Mouse (Mus musculus) forebrain, embryonic 11.5 days (tissue): ENCODE results near the gene Gm9821. TPM values are rescaled to one million over a fixed set of nuclear protein-coding genes. Genes with fewer than 3 reads are reported as not detected.

ENCODE experiments used
- ATAC-seq: fragments of 200-750 bp; cut with Nextera tagmentation; replicated peaks from 2 replicates; pipeline ENCODE4 v1.8.0; 2017; ENCODE audit warnings: moderate TSS enrichment; ENCODE audit not compliant: low FRiP score
- DNase-seq: peaks from one replicate; pipeline ENCODE4 v3.0.0-alpha.2; 2017; ENCODE audit warnings: low spot score
- H3K27ac ChIP-seq: fragments of 300-500 bp; sonication (generic); 2 replicates; pipeline ENCODE4 v1.5.1; 2014; ENCODE audit warnings: low read depth, low read length
- H3K27me3 ChIP-seq: fragments of 300-500 bp; sonication (generic); 2 replicates; pipeline ENCODE4 v1.6.1; 2014; ENCODE audit warnings: mild to moderate bottlenecking, low read length, mixed read lengths; ENCODE audit not compliant: control insufficient read depth, insufficient read depth
- H3K36me3 ChIP-seq: fragments of 300-500 bp; sonication (generic); 2 replicates; pipeline ENCODE4 v1.6.1; 2014; ENCODE audit warnings: mild to moderate bottlenecking, low read length, moderate library complexity, mixed read lengths; ENCODE audit not compliant: control insufficient read depth, insufficient read depth
- H3K4me1 ChIP-seq: fragments of 300-500 bp; sonication (generic); replicated peaks from 2 replicates; pipeline ENCODE4 v1.6.1; 2014; ENCODE audit warnings: low read length, mixed read lengths; ENCODE audit not compliant: control insufficient read depth, insufficient read depth
- H3K4me2 ChIP-seq: fragments of 300-500 bp; sonication (generic); 2 replicates; pipeline ENCODE4 v1.6.1; 2014; ENCODE audit warnings: low read depth, mild to moderate bottlenecking, low read length, moderate library complexity, mixed read lengths; ENCODE audit not compliant: severe bottlenecking
- H3K4me3 ChIP-seq: fragments of 300-500 bp; sonication (generic); 2 replicates; pipeline ENCODE4 v1.5.1; 2014; ENCODE audit warnings: low read depth, low read length
- H3K9ac ChIP-seq: fragments of 300-500 bp; sonication (generic); 2 replicates; pipeline ENCODE4 v1.6.1; 2014; ENCODE audit warnings: low read length
- H3K9me3 ChIP-seq: fragments of 300-500 bp; sonication (generic); 2 replicates; pipeline ENCODE4 v1.6.1; 2016; ENCODE audit warnings: low read length, mixed read lengths; ENCODE audit not compliant: control insufficient read depth
- WGBS: fragments of 180-500 bp; shearing (Covaris S2); extraction: QIAGEN DNeasy Blood & Tissue Kit; methylation state at CpG from one replicate; pipeline ENCODE4 v1.1.7; 2014; 5-methylcytosine and 5-hydroxymethylcytosine counted together
- polyA plus RNA-seq: library from polyadenylated mRNA; unstranded; fragments of >200 nt; fragmentation: Nextera tagmentation; extraction: Ambion mirVana; gene quantifications from 2 replicates; pipeline ENCODE4 v1.2.1, GENCODE M21; 2014

Gm9821 gene
- polyA plus RNA-seq, 1 experiment from 2014 or later, result 0.90 TPM

DNA sequence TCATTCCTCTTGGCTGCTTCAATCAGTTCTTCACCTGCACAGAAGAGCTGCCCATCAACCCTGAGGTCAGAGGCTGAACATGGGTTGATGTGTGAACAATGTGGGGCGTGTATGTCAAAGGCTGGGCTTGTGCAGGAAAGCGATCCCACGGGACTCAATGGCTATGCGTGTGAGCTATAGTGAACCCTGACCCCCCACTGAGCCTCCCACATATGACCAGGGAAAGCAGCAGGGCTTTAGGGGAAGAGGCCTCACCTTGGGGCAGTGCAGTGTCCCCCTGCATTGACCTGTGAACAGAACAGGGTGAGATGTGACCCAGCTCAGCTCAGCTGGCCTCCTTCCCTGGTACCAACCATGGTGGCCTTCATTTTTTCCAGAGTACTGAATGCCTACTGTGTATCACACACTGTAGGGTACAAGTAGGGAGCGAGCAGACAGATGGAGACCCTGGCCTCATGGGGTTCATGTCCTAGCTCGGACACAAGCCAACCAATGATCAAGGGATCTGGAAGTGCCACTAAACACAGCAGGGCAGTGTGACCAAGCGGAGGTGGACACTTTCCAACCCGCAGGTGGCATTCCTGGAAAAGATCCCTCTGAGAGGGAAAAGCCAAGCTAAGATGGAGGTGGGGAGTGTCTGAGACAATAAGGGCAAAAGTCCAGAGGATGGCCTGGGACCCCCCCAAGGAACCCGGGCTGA is 10.5 kb upstream of the Gm9821 start:
- WGBS, result 93% methylated on average over 9 of the region's 9 CpGs
- ATAC-seq (no peak), DNase-seq (no peak)
- H3K9ac ChIP-seq, result no peak overlapping the region
- H3K4me2 ChIP-seq, result no peak overlapping the region
- H3K27ac ChIP-seq, result no peak overlapping the region
- no peak overlapping the region for H3K4me3 ChIP-seq
- no peaks in the 10 kb centered on the region for H3K9me3 ChIP-seq
- no peaks in the 10 kb centered on the region for H3K36me3 ChIP-seq
- peaks cover 15% of the 10 kb centered on the region for H3K4me1 ChIP-seq
- no peaks in the 10 kb centered on the region for H3K27me3 ChIP-seq

DNA sequence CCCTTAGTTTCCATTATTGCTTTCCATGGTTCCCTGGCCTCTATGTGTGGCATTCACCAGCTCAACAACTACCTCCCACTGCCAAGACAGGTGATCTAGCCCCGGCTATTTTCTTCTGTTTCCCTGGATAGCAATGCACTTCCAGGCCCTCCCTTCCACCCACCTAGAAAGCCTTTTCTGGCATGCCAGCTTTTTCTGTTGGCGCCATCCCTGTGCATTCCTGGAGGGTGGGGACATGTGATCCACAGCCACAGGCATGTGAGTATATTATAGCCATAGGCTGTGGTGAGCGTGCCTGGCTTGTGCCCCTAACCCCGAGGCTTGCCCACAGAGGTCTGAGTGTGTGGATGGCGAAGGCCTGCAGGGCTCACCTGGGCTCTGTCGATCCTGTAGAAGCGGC is 9.3 kb upstream of the Gm9821 start:
- Histone ChIP-seq H3K4me3 (no peak overlapping the region), H3K27ac (no peak overlapping the region), H3K9me3 (no peaks in the 10 kb centered on the region), H3K4me1 (peaks cover 15% of the 10 kb centered on the region), H3K4me2 (no peak overlapping the region), H3K9ac (no peak overlapping the region), H3K27me3 (no peaks in the 10 kb centered on the region), H3K36me3 (no peaks in the 10 kb centered on the region)
- DNase-seq (no peak), ATAC-seq (no peak)
- WGBS, result 91% methylated on average over 7 of the region's 7 CpGs

DNA sequence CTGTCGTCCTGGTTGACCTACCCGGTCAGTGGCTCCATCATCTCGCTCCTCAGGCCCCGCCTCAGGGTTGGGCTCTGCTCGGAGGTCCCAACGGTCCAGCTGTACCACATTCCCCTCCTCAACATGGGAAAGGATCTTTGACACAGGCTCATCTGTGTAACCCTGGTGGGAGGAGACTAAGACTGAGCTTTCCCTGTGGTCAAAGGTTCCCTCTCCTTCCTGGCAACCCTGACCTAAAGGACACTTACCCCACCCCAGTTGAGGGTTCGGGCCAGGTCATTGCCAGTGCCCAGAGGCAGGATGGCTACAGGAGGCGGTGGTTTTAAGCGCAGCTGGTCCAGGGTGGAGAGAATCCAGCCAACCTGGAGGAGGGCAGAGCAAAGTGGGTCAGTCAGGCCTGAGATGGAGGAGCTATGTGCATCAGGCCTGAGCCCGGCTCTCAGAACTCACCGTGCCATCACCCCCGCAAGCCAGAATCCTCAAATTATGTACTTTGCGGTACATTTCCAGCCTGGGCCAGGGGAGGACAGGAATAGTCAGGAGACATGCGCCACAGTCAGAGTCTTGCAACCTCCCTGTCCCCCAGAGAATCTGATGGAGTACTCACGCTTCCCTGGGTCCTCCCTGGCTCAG is 6.1 kb upstream of the Gm9821 start:
- H3K36me3 ChIP-seq, result no peaks in the 10 kb centered on the region

DNA sequence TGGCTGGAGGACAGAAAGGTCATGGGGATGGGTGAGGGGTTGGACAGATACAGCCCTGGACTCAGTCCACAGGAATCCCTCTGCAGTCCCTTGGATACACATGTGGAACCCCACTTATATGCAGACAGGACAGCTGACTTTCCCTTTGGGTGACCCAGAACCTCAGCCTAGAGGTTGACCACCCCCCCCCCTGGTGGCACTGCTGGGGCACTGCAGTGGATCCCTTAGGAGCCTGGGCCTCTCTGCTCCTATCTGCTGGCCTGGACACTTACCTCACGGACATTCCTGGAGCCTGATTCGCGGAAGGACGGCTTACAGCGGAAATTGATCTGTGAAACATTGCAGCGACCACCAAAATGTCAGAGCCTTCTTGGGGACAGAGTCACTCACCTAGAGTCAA is 3.1 kb upstream of the Gm9821 start:
- ATAC-seq, result no peak
- Histone ChIP-seq H3K27ac (no peak overlapping the region), H3K4me1 (0 out of 2 replicates have a peak, but pooled peaks cover 3% of the 10 kb centered on the region), H3K27me3 (no peaks in the 10 kb centered on the region), H3K9ac (no peak overlapping the region), H3K4me2 (no peak overlapping the region), H3K4me3 (no peak overlapping the region), H3K9me3 (no peaks in the 10 kb centered on the region), H3K36me3 (no peaks in the 10 kb centered on the region)
- DNase-seq, result no peak
- 72% methylated on average over 6 of the region's 6 CpGs for WGBS

More for the DNA sequence above, 6.1 kb upstream of the Gm9821 start:
- Histone ChIP-seq H3K4me1 (0 out of 2 replicates have a peak, but pooled peaks cover 2% of the 10 kb centered on the region), H3K9me3 (no peaks in the 10 kb centered on the region), H3K4me3 (no peak overlapping the region), H3K27ac (no peak overlapping the region), H3K4me2 (no peak overlapping the region), H3K9ac (no peak overlapping the region), H3K27me3 (no peaks in the 10 kb centered on the region)
- ATAC-seq (no peak), DNase-seq (peak; percentile 48)
- WGBS, result 85% methylated on average over 15 of the region's 15 CpGs

DNA sequence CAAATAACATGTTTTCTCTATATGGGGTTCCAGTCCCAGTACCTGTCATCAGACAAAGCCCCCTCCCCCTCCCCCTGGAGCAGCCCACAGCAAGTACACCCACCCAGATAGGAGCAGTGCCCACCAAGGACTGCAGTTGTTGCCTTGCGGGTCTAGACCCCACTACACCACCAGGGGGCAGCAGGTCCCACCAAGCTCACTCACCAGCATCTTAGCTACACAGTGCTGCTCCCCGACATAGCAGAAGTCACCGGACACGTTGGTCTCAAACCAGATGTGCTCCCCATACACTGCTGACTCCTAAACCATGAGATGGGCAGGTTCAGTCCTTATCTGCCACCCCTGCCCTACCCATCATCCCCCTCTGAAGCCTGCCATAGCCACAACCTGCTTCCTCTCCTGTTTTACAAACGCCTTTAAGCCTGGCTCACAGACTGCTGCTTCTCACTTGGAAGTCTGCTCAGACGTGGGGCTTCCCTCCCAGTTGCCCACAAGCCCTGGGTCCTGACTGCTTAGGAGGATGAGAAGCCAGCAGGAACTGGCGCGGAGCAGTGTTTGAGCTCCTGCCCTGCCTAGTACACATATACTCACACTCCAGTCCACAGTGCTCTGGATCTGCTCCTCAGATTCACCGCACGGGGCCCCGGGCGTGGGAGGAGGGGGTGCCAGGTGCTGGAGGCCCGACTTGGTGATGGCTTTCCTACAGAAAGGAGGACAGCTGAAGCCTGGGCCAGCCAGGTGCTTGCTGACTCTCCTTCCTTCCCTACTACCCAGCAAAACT is 1.1 kb upstream of the Gm9821 start:
- Histone ChIP-seq H3K27ac (no peak overlapping the region), H3K4me1 (peaks cover 10% of the 10 kb centered on the region; the same call in 1 of the 2 replicates), H3K9ac (no peak overlapping the region), H3K4me3 (no peak overlapping the region), H3K4me2 (no peak overlapping the region), H3K9me3 (no peaks in the 10 kb centered on the region), H3K27me3 (no peaks in the 10 kb centered on the region), H3K36me3 (no peaks in the 10 kb centered on the region)
- 49% methylated on average over 13 of the region's 13 CpGs for WGBS
- ATAC-seq, result peak; percentile 66
- DNase-seq, result peak; percentile 91

DNA sequence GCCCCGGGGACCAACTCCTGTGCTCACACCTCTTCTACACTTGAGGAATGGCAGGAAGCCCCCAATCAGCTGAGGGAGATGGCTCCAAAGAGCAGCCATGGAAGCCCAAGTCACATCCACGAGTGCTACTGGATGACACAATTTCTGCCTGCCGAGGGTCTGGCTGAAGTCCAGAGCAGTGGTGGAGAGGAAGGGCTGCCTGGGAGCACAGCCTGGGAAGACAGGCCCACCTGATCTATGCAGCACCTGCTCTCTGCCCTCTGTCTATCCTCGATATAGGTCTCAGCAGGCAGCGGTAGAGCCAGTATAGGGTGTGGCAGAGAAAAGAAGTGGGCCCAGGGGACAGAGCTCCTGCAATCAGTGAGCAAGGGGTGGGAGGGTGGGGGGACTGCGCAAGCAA is 1.3 kb downstream of the Gm9821 start:
- ATAC-seq, result no peak
- 78% methylated on average over 6 of the region's 6 CpGs for WGBS

DNA sequence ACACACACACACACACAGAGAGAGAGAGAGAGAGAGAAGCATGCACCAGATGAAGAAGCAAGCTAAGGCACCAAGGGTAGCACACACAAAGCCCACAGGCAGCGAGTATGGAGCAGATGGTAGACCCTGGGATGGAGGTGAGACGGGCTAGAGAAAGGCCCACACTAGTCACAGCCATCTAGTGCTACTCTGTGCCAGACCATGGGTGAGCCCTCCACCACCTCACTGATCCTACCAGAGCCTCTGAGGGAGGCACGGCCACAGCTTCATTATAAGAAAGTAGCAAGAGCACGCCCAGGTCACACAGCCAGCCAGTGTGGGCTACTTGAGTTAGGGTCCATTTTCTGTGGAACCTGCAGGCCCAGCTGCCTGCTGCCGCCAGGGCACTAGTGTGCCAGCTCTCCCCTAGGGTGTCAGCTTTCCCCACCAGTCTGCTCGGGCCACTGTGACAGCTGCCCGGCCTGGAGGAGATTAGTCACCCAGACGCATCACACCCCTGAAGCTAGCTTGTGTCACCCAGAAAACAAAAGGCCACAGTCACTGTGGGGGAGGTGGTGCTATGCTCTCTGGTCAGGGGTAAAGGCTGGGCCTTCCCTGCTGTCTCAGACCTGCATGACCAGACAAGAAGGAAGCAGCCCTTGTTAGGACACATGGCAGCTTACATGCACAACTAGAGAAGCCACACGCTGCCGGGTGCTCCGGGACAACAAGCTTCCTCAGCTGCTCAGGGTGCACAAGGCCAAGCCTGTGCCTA is 2.1 kb downstream of the Gm9821 start:
- Histone ChIP-seq H3K27ac (0 out of 2 replicates have a peak overlapping the region, but pooled peaks have one; percentile 18), H3K4me2 (no peak overlapping the region), H3K9me3 (no peaks in the 10 kb centered on the region), H3K36me3 (no peaks in the 10 kb centered on the region), H3K4me3 (no peak overlapping the region), H3K27me3 (no peaks in the 10 kb centered on the region), H3K9ac (no peak overlapping the region), H3K4me1 (peaks cover 23% of the 10 kb centered on the region)
- DNase-seq, result no peak
- ATAC-seq, result no peak
- WGBS, result 57% methylated on average over 11 of the region's 11 CpGs

More for the DNA sequence above, 1.3 kb downstream of the Gm9821 start:
- no peaks in the 10 kb centered on the region for H3K9me3 ChIP-seq
- peaks cover 23% of the 10 kb centered on the region for H3K4me1 ChIP-seq
- H3K27me3 ChIP-seq, result no peaks in the 10 kb centered on the region
- H3K27ac ChIP-seq, result no peak overlapping the region
- H3K9ac ChIP-seq, result no peak overlapping the region
- H3K4me3 ChIP-seq, result no peak overlapping the region
- no peak overlapping the region for H3K4me2 ChIP-seq
- DNase-seq, result no peak
- no peaks in the 10 kb centered on the region for H3K36me3 ChIP-seq

DNA sequence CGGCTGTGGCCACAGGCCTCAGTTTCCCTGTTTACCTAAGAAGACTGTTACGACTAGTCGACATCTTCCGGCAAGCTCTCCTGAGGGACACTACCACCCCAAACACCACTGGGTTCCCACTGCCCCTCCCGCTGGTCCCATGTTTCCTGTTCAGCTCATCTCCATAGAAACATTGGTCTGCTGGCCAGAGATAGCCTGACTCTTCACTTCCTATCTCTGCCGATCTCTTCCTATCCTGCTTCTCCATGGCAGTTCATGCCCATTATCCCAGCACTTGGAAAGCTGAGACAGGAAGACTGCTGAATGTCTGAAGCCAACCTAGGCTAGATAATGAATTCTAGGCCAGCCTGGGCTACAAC is 2.6 kb downstream of the Gm9821 start:
- 81% methylated on average over 6 of the region's 6 CpGs for WGBS
- no peak overlapping the region for H3K4me3 ChIP-seq

More for the DNA sequence above, 2.6 kb downstream of the Gm9821 start:
- Histone ChIP-seq H3K4me1 (peaks cover 23% of the 10 kb centered on the region), H3K9me3 (no peaks in the 10 kb centered on the region), H3K27ac (0 out of 2 replicates have a peak overlapping the region, but pooled peaks have one; percentile 18), H3K27me3 (no peaks in the 10 kb centered on the region), H3K9ac (no peak overlapping the region), H3K4me2 (no peak overlapping the region), H3K36me3 (no peaks in the 10 kb centered on the region)
- ATAC-seq (no peak), DNase-seq (no peak)
